Mouse (Mus musculus) testis, adult 2 months (tissue): ENCODE measurements around the gene Asic3. TPM values are rescaled to one million over a fixed set of nuclear protein-coding genes. Genes with fewer than 3 reads are reported as not detected.
A peak's percentile ranks its signal among the peaks of the same experiment; 100 is the strongest.
"Not testable (repeated sequence)": the region's sequence is repeated elsewhere in the genome, so short reads cannot be mapped to it uniquely, and the experiment has no call there.

Experiments
- H3K27ac ChIP-seq: fragments of 200-500 bp; 2 replicates; pipeline ENCODE4 v1.5.1; 2012; ENCODE audit warnings: low read depth, low read length; ENCODE audit not compliant: control insufficient read depth, insufficient read depth
- H3K27me3 ChIP-seq: fragments of 200-500 bp; 2 replicates; pipeline ENCODE4 v1.6.1; 2012; ENCODE audit warnings: mild to moderate bottlenecking, low read length, moderate library complexity; ENCODE audit not compliant: control insufficient read depth, insufficient read depth
- H3K36me3 ChIP-seq: fragments of 200-500 bp; 2 replicates; pipeline ENCODE4 v1.6.1; 2012; ENCODE audit warnings: mild to moderate bottlenecking, low read length; ENCODE audit not compliant: control insufficient read depth, insufficient read depth
- H3K4me1 ChIP-seq: fragments of 200-500 bp; 2 replicates; pipeline ENCODE4 v1.6.1; 2012; ENCODE audit warnings: low read length; ENCODE audit not compliant: control insufficient read depth, insufficient read depth
- H3K4me3 ChIP-seq: fragments of 200-500 bp; 2 replicates; pipeline ENCODE4 v1.5.1; 2012; ENCODE audit warnings: low read depth, mild to moderate bottlenecking, low read length, moderate library complexity, mixed read lengths; ENCODE audit not compliant: control insufficient read depth
- CTCF ChIP-seq: fragments of 200-500 bp; IDR thresholded peaks from 2 replicates; pipeline ENCODE4 v1.5.1; 2012; ENCODE audit warnings: low read depth, mild to moderate bottlenecking, inconsistent platforms, low read length, moderate library complexity; ENCODE audit not compliant: control insufficient read depth, insufficient read depth, insufficient replicate concordance
- POLR2A ChIP-seq: fragments of 200-500 bp; IDR thresholded peaks from 2 replicates; pipeline ENCODE4 v1.6.1; 2012; ENCODE audit warnings: low read depth, mild to moderate bottlenecking, inconsistent platforms, low read length, moderate library complexity; ENCODE audit not compliant: control insufficient read depth
- polyA plus RNA-seq: library from polyadenylated mRNA; depleted of rRNA; stranded (reverse); fragments of >200 nt; gene quantifications from 2 replicates; pipeline ENCODE4 v1.2.3, GENCODE M21; 2012

Gene Asic3
- polyA plus RNA-seq, 1 experiment, result 1.7 TPM

DNA sequence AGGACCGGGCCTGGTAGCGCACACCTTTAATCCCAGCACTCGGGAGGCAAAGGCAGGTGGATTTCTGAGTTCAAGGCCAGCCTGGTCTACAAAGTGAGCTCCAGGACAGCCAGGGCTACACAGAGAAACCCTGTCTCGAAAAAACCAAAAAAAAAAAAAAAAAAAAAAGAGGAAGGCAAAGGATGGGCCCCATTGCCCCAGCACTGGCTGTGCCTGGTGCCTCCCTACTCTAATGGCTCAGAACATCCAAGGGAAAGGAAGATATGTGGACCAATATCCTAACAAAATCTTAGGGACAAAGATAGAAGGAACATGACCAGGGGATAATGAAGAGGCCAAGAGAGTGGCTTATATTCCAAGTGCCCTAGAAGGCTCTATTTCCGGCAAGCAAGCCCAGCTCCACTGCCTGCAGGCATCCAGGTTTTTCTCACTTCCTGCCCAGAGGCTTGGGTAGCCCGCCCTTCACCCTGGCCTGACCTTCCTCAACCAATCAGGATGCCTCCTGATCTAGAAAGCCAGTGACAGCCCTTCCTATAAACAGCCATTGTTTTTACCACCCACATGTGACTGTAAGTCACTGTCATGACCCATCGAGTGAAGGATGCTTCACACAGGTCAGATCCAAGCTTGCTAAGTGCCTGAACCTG lies 24.1 kb upstream of the Asic3 start:
- no peak overlapping the region for H3K27ac ChIP-seq

DNA sequence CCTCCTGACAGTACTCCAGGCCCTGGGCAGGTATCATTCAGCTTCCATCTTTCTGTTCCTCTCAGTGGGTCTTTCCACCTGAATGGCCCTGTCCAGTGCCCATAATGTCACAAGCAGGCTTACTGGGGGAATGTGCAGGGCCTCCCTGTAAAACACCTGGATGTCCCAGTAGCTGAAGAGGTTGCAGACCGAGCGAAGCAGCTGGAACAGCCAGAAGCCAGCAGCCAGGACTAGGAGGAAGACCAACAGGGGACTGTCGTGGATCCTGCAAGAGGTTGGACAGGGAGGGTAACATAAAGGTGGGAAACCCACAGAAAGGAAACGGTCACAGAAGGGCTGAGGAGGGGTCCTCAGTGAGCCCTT lies 23.6 kb upstream of the Asic3 start:
- Histone ChIP-seq H3K4me3 (no peak overlapping the region), H3K27ac (no peak overlapping the region), H3K36me3 (no peaks in the 10 kb centered on the region), H3K4me1 (peaks cover 28% of the 10 kb centered on the region), H3K27me3 (no peaks in the 10 kb centered on the region)
- TF ChIP-seq CTCF, result no peak
- no peak for TF ChIP-seq POLR2A

More for the DNA sequence above, 24.1 kb upstream of the Asic3 start:
- no peak for TF ChIP-seq CTCF
- TF ChIP-seq POLR2A, result no peak
- no peak overlapping the region for H3K4me3 ChIP-seq
- H3K27me3 ChIP-seq, result no peaks in the 10 kb centered on the region
- H3K36me3 ChIP-seq, result no peaks in the 10 kb centered on the region
- peaks cover 27% of the 10 kb centered on the region for H3K4me1 ChIP-seq

DNA sequence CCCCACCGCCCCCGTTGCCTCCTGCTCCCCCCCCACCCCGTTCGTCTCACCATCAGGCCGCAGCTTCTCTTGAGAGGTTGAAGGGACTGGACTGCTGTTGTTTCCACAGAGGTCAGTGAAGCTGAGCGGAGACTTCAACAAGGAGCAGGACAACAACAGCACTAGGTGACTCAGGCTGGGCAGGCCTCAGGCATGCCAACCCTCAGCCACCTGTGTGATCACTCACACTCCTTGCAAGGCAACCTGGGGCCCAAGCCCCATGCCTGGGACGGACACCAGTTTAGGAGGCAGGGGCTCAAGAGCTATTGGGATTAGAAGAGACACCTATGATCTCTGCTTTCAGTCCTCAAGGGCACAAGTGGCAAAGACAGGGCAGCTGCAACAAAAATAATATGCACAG lies 21.3 kb upstream of the Asic3 start, which contains the start of gene Atg9b:
Gene Atg9b, minus strand, starts transcription at position 280 of the 400 bp plus-strand sequence.
- TF ChIP-seq POLR2A, result no peak
- Histone ChIP-seq H3K27ac (no peak within 1 kb of the TSS), H3K4me1 (peaks cover 28% of the 10 kb centered on the region), H3K4me3 (no peak within 1 kb of the TSS), H3K36me3 (no peaks in the 10 kb centered on the region), H3K27me3 (no peaks in the 10 kb centered on the region)

DNA sequence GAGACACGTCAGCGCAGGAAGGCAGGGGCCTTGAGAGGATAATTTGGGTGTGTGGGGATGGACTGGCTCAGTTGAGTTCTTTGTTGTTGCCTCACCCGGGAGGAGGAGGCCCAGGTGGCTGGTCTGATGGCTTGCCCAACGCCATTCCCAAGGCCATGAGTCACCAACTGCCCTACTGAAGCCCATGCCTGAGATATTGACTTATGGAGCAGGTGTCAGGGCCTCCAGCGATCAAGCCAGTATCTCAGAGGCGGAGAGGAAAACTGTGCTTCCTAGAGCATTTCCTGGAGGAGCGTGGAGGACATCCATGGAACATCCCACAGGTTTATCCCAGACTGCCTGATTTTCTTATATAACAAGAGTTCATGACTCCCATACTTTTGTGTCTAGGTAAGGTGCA lies 20.5 kb upstream of the Asic3 start:
- Histone ChIP-seq H3K27me3 (no peaks in the 10 kb centered on the region), H3K4me1 (peaks cover 19% of the 10 kb centered on the region), H3K4me3 (no peak overlapping the region), H3K27ac (no peak overlapping the region), H3K36me3 (no peaks in the 10 kb centered on the region)
- TF ChIP-seq POLR2A (no peak), CTCF (0 out of 2 replicates have a peak, but pooled peaks have one; percentile 6)

DNA sequence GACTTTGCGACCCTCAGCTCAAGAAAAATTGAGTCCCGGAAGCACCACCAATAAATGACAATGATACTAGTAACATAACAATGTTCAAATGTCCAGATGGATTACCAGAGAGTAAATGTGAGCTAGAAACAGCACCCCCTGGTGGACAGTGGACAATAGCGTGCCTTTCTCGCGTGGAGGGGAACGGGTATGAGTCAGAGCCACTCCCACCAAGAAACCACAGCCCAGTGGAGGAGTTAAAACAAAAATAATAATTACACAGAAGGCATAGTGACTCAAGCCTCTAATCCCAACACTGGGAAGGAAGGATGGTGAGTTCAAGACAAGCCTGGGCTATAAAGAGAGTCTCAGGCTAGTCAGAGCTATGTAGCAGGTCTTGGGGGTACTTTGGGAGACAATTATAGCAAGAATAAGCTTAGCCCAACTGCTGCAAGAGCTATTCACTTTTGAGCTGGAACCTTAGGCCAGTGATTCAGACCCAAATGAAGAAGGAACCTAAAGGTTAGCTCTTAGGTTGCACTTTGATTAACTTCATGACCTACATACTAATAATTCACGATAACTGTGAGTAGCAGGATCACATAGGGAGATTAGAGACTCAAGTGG lies 19.7 kb upstream of the Asic3 start, which contains the start of gene Abcb8:
Gene Abcb8, plus strand, starts transcription at position 272 of the 606 bp plus-strand sequence.
- Histone ChIP-seq H3K36me3 (no peaks in the 10 kb centered on the region), H3K27me3 (no peaks in the 10 kb centered on the region), H3K4me3 (peak within 1 kb of the TSS; percentile 97), H3K27ac (peak within 1 kb of the TSS; percentile 99), H3K4me1 (peaks cover 12% of the 10 kb centered on the region)
- no peak for TF ChIP-seq POLR2A
- TF ChIP-seq CTCF, result peak; percentile 92

DNA sequence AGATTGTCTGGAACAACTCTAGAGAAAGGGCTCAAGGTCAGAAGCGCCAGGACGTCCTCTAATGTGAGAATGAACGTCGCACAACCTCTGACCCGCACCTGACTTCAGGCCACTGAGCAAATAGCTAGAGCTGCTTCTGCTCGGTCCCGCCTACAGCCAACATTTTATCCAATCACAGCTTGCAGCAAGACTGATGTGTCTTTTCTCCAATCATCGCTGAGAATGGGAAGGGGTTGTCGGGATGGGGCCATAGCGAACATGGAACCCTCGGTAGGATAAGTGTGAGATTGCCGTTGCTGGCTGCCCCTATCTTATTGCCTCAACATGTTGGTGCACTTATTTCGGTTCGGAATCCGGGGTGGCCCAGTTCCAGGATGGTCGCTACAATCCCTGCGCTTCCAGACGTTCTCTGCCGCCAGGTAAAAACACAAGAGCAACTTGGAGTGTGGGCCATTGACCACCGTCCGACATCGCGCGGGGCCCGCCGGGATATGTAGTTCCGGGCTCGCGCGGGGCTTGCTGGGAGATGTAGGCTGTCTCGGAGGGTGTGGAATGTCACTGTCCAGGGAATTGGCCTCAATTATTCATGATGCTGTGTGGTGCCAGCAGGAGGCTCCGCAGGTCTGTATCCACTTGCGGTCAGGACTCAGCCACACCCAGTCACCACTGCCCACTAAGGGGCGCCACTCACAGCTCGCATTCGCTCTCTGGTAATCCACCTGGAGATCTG lies 18.9 kb upstream of the Asic3 start:
- peaks cover 9% of the 10 kb centered on the region for H3K4me1 ChIP-seq
- peak overlapping the region; percentile 97 for H3K4me3 ChIP-seq
- H3K27me3 ChIP-seq, result no peaks in the 10 kb centered on the region
- H3K27ac ChIP-seq, result peak overlapping the region; percentile 99
- peak; percentile 49; the same call in 1 of the 2 replicates for TF ChIP-seq CTCF
- TF ChIP-seq POLR2A, result peak; percentile 74; the same call in 1 of the 2 replicates
- H3K36me3 ChIP-seq, result no peaks in the 10 kb centered on the region

DNA sequence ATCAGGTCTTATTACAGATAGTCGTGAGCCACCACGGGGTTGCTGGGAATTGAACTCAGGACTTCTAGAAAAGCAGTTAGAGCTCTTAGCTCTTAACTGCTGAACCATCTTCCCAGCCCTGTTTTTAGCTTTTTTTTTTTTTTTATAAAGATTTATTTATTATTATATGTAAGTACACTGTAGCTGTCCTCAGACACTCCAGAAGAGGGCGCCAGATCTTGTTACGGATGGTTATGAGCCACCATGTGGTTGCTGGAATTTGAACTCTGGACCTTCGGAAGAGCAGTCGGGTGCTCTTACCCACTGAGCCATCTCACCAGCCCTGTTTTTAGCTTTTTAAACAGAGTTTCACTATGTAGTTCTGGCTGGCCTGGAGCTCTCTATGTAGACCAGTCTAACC lies 16.9 kb upstream of the Asic3 start:
- not testable (repeated sequence) for H3K4me1 ChIP-seq, H3K4me3 ChIP-seq, H3K27ac ChIP-seq, H3K27me3 ChIP-seq, H3K36me3 ChIP-seq
